Mouse (Mus musculus): ENCODE measurements around the gene Tceal1.
A peak's percentile ranks its signal among the peaks of the same experiment; 100 is the strongest.
"Not testable (repeated sequence)": the region's sequence is repeated elsewhere in the genome, so short reads cannot be mapped to it uniquely, and the experiment has no call there.

The Tceal1 gene

GRCm38 (mm10) chrX:136707446-136708167, at the start of gene Tceal1:
TSS of gene Tceal1 (plus strand) at chrX:136707982.
- peak; percentile 48 to 52 for DNase-seq (ENCODE audit: low spot score in 2 of 2)

- DNase-seq (ENCODE audit: low spot score in 2 of 2), result peak in 1 of 2 experiments; percentile 0
These were observed 41.5 kb upstream of the Tceal1 start for GRCm38 (mm10) chrX:136666281-136666706.

GRCm38 (mm10) chrX:136666762-136667464, 40.9 kb upstream of the Tceal1 start:
- not testable (repeated sequence) for DNase-seq (ENCODE audit: low spot score in 2 of 2)

GRCm38 (mm10) chrX:136668794-136669193, 39.0 kb upstream of the Tceal1 start:
- DNase-seq (ENCODE audit: low spot score in 2 of 2), result no peak

- no peak for DNase-seq (ENCODE audit: low spot score in 2 of 2)
These were observed 26.8 kb upstream of the Tceal1 start for GRCm38 (mm10) chrX:136680989-136681388.

- not testable (repeated sequence) for DNase-seq (ENCODE audit: low spot score in 2 of 2)
These were observed 16.0 kb upstream of the Tceal1 start for GRCm38 (mm10) chrX:136691606-136692293.

- DNase-seq (ENCODE audit: low spot score in 2 of 2), result no peak
These were observed 15.5 kb upstream of the Tceal1 start for GRCm38 (mm10) chrX:136692294-136692675.

GRCm38 (mm10) chrX:136693196-136693595, 14.6 kb upstream of the Tceal1 start:
- no peak for DNase-seq (ENCODE audit: low spot score in 2 of 2)

GRCm38 (mm10) chrX:136708168-136708681, 443 bp downstream of the Tceal1 start:
- peak; percentile 9 for DNase-seq (ENCODE audit: low spot score in 2 of 2)

GRCm38 (mm10) chrX:136708782-136709181, 1.0 kb downstream of the Tceal1 start:
- no peak for DNase-seq (ENCODE audit: low spot score in 2 of 2)

GRCm38 (mm10) chrX:136714742-136715474, 7.1 kb downstream of the Tceal1 start:
- DNase-seq (ENCODE audit: low spot score in 2 of 2), result not testable (repeated sequence)

GRCm38 (mm10) chrX:136732016-136732415, 24.2 kb downstream of the Tceal1 start:
- no peak for DNase-seq (ENCODE audit: low spot score in 2 of 2)

- no peak for DNase-seq (ENCODE audit: low spot score in 2 of 2)
These were observed 32.5 kb downstream of the Tceal1 start for GRCm38 (mm10) chrX:136740087-136740790.

- DNase-seq (ENCODE audit: low spot score in 2 of 2), result peak; percentile 96 to 97
These were observed 33.2 kb downstream of the Tceal1 start for GRCm38 (mm10) chrX:136740791-136741650.

GRCm38 (mm10) chrX:136741651-136742201, 33.9 kb downstream of the Tceal1 start:
- no peak for DNase-seq (ENCODE audit: low spot score in 2 of 2)

- DNase-seq (ENCODE audit: low spot score in 2 of 2), result no peak
These were observed 34.5 kb downstream of the Tceal1 start for GRCm38 (mm10) chrX:136742241-136742640.

GRCm38 (mm10) chrX:136742661-136743103, 34.9 kb downstream of the Tceal1 start:
- peak; percentile 39 to 62 for DNase-seq (ENCODE audit: low spot score in 2 of 2)

GRCm38 (mm10) chrX:136743459-136743858, 35.7 kb downstream of the Tceal1 start, which contains the start of gene Morf4l2:
TSS of gene Morf4l2 (minus strand) at chrX:136743690.
- no peak for DNase-seq (ENCODE audit: low spot score in 2 of 2)

GRCm38 (mm10) chrX:136744663-136745062, 36.9 kb downstream of the Tceal1 start:
- DNase-seq (ENCODE audit: low spot score in 2 of 2), result no peak
